Mouse (Mus musculus) lung, embryonic 16.5 days (tissue): ENCODE measurements around the gene Myocd. TPM values are rescaled to one million over a fixed set of nuclear protein-coding genes. Genes with fewer than 3 reads are reported as not detected.

Experiments
- ATAC-seq: fragments of 200-750 bp; cut with Nextera tagmentation; 2 replicates; pipeline ENCODE4 v1.8.0; 2017; ENCODE audit warnings: low read depth, mild to moderate bottlenecking, moderate library complexity
- H3K27ac ChIP-seq: fragments of 300-500 bp; sonication (generic); 2 replicates; pipeline ENCODE4 v1.5.1; 2014; ENCODE audit warnings: mild to moderate bottlenecking, control low read depth, low read length
- H3K27me3 ChIP-seq: fragments of 300-500 bp; sonication (generic); 2 replicates; pipeline ENCODE4 v1.6.1; 2014; ENCODE audit warnings: low read depth, low read length, mixed read lengths; ENCODE audit not compliant: control insufficient read depth, insufficient read depth
- H3K36me3 ChIP-seq: fragments of 300-500 bp; sonication (generic); 2 replicates; pipeline ENCODE4 v1.6.1; 2014; ENCODE audit warnings: low read length; ENCODE audit not compliant: control insufficient read depth, insufficient read depth
- H3K4me1 ChIP-seq: fragments of 300-500 bp; sonication (generic); replicated peaks from 2 replicates; pipeline ENCODE4 v1.6.1; 2014; ENCODE audit warnings: low read length, mixed read lengths; ENCODE audit not compliant: control insufficient read depth, insufficient read depth
- H3K4me2 ChIP-seq: fragments of 300-500 bp; sonication (generic); 2 replicates; pipeline ENCODE4 v1.6.1; 2014; ENCODE audit warnings: low read depth, low read length, control low read depth
- H3K4me3 ChIP-seq: fragments of 300-500 bp; sonication (generic); 2 replicates; pipeline ENCODE4 v1.5.1; 2014; ENCODE audit warnings: mild to moderate bottlenecking, low read length, control low read depth
- H3K9ac ChIP-seq: fragments of 300-500 bp; sonication (generic); 2 replicates; pipeline ENCODE4 v1.6.1; 2014; ENCODE audit warnings: low read length, control low read depth
- H3K9me3 ChIP-seq: fragments of 300-500 bp; sonication (generic); 2 replicates; pipeline ENCODE4 v1.6.1; 2016; ENCODE audit warnings: low read length; ENCODE audit not compliant: control insufficient read depth
- WGBS: fragments of 180-500 bp; shearing (Covaris S2); extraction: QIAGEN DNeasy Blood & Tissue Kit; methylation state at CpG from one replicate; pipeline ENCODE4 v1.1.7; 2014; 5-methylcytosine and 5-hydroxymethylcytosine counted together
- polyA plus RNA-seq: library from polyadenylated mRNA; unstranded; fragments of >200 nt; fragmentation: Nextera tagmentation; extraction: Ambion mirVana; gene quantifications from 2 replicates; pipeline ENCODE4 v1.2.1, GENCODE M21; 2015

The Myocd gene
- polyA plus RNA-seq: 12.9 TPM in 2 replicates

- Histone ChIP-seq H3K9ac (peak within 1 kb of the TSS; percentile 60), H3K4me2 (peak within 1 kb of the TSS; percentile 89), H3K36me3 (no peaks in the 10 kb centered on the region), H3K27ac (peak within 1 kb of the TSS; percentile 46; the same call in 1 of the 2 replicates), H3K9me3 (no peaks in the 10 kb centered on the region), H3K27me3 (no peaks in the 10 kb centered on the region; the same call in 1 of the 2 replicates), H3K4me1 (peaks cover 13% of the 10 kb centered on the region), H3K4me3 (peak within 1 kb of the TSS; percentile 54)
- WGBS: under 1% methylated on average over 37 of the region's 37 CpGs
- ATAC-seq: peak; percentile 86
Observed at GRCm38 (mm10) chr11:65269851-65270473, at the start of gene Myocd. Gene Myocd (minus strand): TSS chr11:65269989.

GRCm38 (mm10) chr11:65303824-65304223 lies 34.0 kb upstream of the Myocd start:
- Histone ChIP-seq H3K27ac (no peak overlapping the region), H3K4me2 (no peak overlapping the region), H3K36me3 (no peaks in the 10 kb centered on the region), H3K9me3 (no peaks in the 10 kb centered on the region), H3K4me3 (no peak overlapping the region), H3K9ac (no peak overlapping the region), H3K27me3 (no peaks in the 10 kb centered on the region), H3K4me1 (peaks cover 7% of the 10 kb centered on the region)
- peak; percentile 36; the same call in 1 of the 2 replicates for ATAC-seq
- 13% methylated on average over 3 of the region's 3 CpGs for WGBS

- peak; percentile 87 for ATAC-seq
- Histone ChIP-seq H3K9ac (no peak overlapping the region), H3K27ac (no peak overlapping the region), H3K4me3 (no peak overlapping the region), H3K4me1 (0 out of 2 replicates have a peak, but pooled peaks cover 2% of the 10 kb centered on the region), H3K27me3 (no peaks in the 10 kb centered on the region), H3K36me3 (no peaks in the 10 kb centered on the region), H3K9me3 (no peaks in the 10 kb centered on the region), H3K4me2 (no peak overlapping the region)
- WGBS: 57% methylated on average over 10 of the region's 10 CpGs
Observed at GRCm38 (mm10) chr11:65294128-65294833, 24.5 kb upstream of the Myocd start.

- no peak for ATAC-seq
- H3K9me3 ChIP-seq: no peaks in the 10 kb centered on the region
- no peak overlapping the region for H3K4me2 ChIP-seq
- H3K9ac ChIP-seq: no peak overlapping the region
- no peaks in the 10 kb centered on the region for H3K27me3 ChIP-seq
- H3K4me3 ChIP-seq: no peak overlapping the region
- 0 out of 2 replicates have a peak, but pooled peaks cover 2% of the 10 kb centered on the region for H3K4me1 ChIP-seq
- H3K36me3 ChIP-seq: no peaks in the 10 kb centered on the region
- no peak overlapping the region for H3K27ac ChIP-seq
Observed at GRCm38 (mm10) chr11:65292994-65293393, 23.2 kb upstream of the Myocd start.

GRCm38 (mm10) chr11:65287706-65288105 lies 17.9 kb upstream of the Myocd start:
- H3K4me2 ChIP-seq: no peak overlapping the region
- no peak overlapping the region for H3K4me3 ChIP-seq
- H3K9me3 ChIP-seq: no peaks in the 10 kb centered on the region
- H3K4me1 ChIP-seq: no peaks in the 10 kb centered on the region
- WGBS: 74% methylated on average over 8 of the region's 8 CpGs
- no peaks in the 10 kb centered on the region for H3K36me3 ChIP-seq
- no peak overlapping the region for H3K9ac ChIP-seq
- no peak for ATAC-seq
- no peaks in the 10 kb centered on the region for H3K27me3 ChIP-seq
- H3K27ac ChIP-seq: no peak overlapping the region

GRCm38 (mm10) chr11:65286211-65286610 lies 16.4 kb upstream of the Myocd start:
- Histone ChIP-seq H3K9me3 (no peaks in the 10 kb centered on the region), H3K36me3 (no peaks in the 10 kb centered on the region), H3K4me2 (no peak overlapping the region), H3K9ac (no peak overlapping the region), H3K4me3 (no peak overlapping the region), H3K27ac (no peak overlapping the region), H3K4me1 (no peaks in the 10 kb centered on the region), H3K27me3 (no peaks in the 10 kb centered on the region)
- WGBS: 48% methylated on average over 2 of the region's 2 CpGs
- peak; percentile 45; the same call in 1 of the 2 replicates for ATAC-seq

- no peaks in the 10 kb centered on the region for H3K36me3 ChIP-seq
- H3K27me3 ChIP-seq: no peaks in the 10 kb centered on the region; the same call in 1 of the 2 replicates
- peaks cover 6% of the 10 kb centered on the region for H3K4me1 ChIP-seq
- no peak overlapping the region for H3K9ac ChIP-seq
- no peak overlapping the region for H3K4me3 ChIP-seq
- 61% methylated on average over 6 of the region's 6 CpGs for WGBS
- H3K9me3 ChIP-seq: no peaks in the 10 kb centered on the region
- no peak overlapping the region for H3K4me2 ChIP-seq
- ATAC-seq: no peak
- H3K27ac ChIP-seq: no peak overlapping the region
Observed at GRCm38 (mm10) chr11:65275441-65275840, 5.7 kb upstream of the Myocd start.

- Histone ChIP-seq H3K9me3 (no peaks in the 10 kb centered on the region), H3K9ac (no peak overlapping the region), H3K4me3 (no peak overlapping the region), H3K36me3 (no peaks in the 10 kb centered on the region), H3K27me3 (no peaks in the 10 kb centered on the region; the same call in 1 of the 2 replicates), H3K4me2 (peak overlapping the region; percentile 89; the same call in 1 of the 2 replicates), H3K4me1 (peaks cover 13% of the 10 kb centered on the region), H3K27ac (no peak overlapping the region)
- ATAC-seq: peak; percentile 56; the same call in 1 of the 2 replicates
- whole genome bisulfite sequencing: 22% methylated on average over 4 of the region's 4 CpGs
Observed at GRCm38 (mm10) chr11:65271000-65271399, 1.2 kb upstream of the Myocd start.

GRCm38 (mm10) chr11:65268310-65268709 lies 1.5 kb downstream of the Myocd start:
- Histone ChIP-seq H3K27ac (no peak overlapping the region), H3K9ac (no peak overlapping the region), H3K4me2 (0 out of 2 replicates have a peak overlapping the region, but pooled peaks have one; percentile 6), H3K27me3 (no peaks in the 10 kb centered on the region; the same call in 1 of the 2 replicates), H3K36me3 (no peaks in the 10 kb centered on the region), H3K4me3 (peak overlapping the region; percentile 0; the same call in 1 of the 2 replicates), H3K4me1 (peaks cover 13% of the 10 kb centered on the region), H3K9me3 (no peaks in the 10 kb centered on the region)
- 33% methylated on average over 4 of the region's 4 CpGs for WGBS
- ATAC-seq: no peak
